Mouse (Mus musculus) right cerebral cortex, postnatal 36 days (tissue): ENCODE measurements around the gene Afmid.
"Not testable (repeated sequence)": the region's sequence is repeated elsewhere in the genome, so short reads cannot be mapped to it uniquely, and the experiment has no call there.

Experiments
- DNase-seq, 2 experiments: peaks; one replicate each; pipeline ENCODE4 v3.0.0; 2022; ENCODE audit warnings: low spot score in 2 of 2, mixed read lengths in 1 of 2

Gene Afmid

DNA sequence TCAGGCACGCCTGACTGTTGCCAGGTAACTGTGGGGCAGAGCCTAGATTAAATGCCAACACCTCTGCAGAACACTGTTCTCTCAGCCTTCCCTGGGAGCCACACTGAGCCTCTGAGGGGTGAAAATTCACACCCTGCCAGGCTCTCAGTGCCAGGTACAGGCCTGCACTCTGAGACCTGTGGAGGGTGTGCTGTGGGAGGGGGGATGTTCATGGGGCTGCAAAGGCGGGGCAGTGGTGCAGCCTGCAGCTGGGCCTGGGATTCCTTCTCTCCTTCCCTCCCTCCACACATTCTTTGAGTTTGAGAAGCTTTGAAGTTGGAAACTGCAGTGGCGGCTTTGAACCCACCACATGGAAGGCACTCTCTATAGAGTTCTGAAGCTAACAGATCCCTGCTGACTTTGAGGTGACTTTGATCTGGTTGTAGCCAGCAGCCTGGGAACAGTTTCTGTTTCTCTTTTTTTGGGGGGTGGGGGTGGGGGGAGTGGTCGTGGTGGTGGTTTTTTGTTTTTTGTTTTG lies 31.6 kb upstream of the Afmid start:
- no peak for DNase-seq

DNA sequence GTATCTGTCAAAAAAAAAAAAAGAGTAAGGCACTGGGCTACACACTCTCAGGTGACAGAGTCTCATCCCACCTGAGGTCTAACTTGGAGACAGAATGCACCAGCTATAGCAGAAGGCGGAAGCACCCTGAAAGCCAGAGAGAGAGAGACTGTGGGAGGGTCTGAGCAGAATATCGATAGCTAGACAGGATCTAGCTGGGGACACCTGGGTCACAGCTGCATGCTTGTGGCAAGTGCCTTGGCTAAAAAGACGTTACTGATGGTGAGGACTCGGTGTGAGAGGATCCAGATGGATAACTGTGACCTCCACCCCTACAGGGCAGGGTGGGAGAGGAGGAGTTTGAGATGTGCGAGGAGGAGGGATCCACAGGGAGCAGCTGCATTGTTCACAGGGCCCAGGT lies 28.8 kb upstream of the Afmid start:
- no peak for DNase-seq

DNA sequence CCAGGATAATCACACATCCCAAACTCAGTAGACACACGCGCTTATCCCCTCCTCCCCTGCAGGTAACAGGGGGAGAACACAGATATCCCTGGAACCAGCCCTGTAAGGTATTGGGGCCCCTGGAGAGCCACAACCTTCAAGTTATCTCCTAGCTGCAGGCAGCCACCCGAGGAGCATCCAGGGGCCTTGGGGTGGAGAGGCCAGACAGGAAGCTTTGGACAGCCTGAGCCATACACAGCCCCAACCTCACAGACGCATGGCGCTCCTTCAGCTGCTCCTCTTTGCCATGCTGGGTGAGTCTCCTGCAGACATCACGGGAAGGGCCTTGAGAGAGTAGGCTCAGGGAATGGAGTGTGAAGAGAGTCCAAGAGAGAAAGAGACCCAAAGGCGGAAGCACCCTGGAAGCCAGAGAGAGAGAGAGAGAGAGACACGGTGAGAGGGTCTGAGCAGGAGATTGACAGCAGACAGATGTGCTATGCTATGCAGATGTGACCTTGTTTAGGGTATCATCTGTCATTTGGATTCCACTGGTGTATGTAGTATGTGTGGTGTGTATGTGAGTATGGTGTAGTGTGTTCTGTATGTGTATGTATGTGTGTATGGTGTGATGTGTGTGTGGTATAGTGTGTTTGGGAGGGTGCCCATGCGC lies 28.1 kb upstream of the Afmid start, which contains the start of gene 6030468B19Rik:
Gene 6030468B19Rik (plus strand): TSS at position 150 of the 649 bp plus-strand sequence.
- no peak for DNase-seq

DNA sequence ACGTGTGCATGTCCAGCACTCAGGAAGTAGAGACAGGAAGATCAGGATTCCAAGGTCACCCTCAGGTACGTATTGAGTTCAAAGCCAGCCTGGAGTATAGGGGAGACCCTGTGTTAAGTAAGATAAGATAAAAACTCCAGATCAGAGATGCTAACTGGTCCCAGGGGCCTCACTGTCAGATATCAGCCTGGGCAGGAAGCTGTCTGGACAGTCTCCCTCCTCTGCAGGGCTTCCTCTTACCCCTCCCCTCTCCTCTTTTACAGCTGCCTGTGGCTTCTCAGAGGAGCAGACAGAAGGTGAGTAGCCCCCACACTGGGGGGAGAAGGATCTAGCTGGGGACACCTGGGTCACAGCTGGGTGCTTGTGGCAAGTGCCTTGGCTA lies 27.6 kb upstream of the Afmid start:
- DNase-seq = no peak

DNA sequence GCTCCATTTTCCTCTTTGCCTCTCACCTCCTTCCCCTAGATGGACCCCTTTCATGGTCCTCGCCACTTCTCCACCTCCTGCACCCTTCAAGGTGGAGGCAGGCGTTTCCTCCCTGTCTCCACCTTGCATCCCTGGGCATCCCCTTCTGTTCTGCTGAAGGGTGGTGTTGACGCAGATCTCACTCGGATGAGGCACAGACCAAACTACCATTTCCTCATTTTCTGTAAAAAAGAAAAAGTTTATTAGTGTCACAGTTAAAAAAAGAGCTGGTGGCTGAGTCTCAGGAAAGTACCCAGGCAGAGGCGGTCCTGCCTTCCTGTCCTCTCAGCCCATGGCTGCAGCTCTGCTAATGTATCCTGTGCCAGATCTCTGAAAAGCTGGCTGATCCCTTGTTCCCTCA lies 26.6 kb upstream of the Afmid start:
- DNase-seq = no peak

DNA sequence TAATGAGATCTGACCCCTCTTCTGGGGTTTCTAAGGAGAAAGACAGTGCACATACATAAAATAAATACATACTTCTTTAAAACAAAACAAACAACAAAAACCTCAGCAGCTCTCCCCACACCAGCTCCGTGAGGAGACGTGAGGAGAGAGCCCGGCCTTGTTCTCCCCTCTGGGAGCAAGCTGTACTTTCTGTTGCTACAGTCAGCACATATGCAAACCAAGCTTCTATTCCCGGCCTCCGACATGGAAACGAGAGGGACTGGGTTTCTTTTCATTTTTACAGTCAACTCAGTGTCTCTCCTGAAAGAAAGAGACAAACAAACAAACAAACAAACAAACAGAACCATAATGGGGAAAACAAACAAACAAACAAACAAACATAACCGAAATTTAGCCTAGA lies 25.7 kb upstream of the Afmid start:
- no peak for DNase-seq

DNA sequence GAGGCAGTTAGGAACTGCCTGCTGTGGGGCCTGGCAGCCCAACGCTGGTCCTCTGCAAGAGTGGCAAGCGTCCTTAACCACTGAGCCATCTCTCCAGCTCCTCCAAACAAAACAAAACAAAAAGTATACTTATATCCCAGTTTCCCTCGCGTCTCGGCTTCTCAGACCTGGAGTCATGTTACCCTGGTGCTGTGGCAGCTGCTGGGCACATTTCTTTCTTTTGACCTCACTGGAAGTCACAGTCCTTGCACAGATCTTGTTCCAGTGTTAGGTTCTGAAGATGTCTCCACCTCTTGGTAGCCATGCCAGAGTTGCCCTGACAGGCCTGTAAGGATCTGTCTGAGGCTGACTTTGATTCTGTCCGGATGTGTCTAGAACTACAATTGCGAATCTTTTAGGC lies 24.1 kb upstream of the Afmid start:
- DNase-seq = no peak

DNA sequence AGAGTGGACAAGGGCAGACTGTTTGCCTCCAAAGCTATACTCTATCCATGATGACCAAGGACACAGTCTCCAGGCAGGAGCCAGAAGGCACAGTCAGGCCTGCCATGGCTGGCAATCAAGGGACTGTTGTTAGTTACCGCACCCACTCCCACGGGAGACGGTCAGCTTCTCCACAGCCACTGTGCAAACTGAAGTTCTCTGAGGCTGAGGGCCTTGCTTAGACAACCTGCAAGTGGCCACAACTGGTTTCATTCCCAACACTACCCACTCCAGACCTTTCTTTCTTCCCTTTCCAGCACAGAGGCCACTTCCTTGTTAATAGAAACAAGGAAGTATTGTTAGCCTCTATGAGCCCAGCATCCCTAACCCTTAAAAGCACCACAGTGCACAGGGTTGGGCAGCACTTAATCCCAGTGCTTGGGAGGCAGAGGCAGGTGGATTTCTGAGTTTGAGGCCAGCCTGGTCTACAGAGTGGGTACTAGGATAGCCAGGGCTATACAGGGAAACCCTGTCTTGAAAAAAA lies 22.5 kb upstream of the Afmid start:
- DNase-seq = no peak

DNA sequence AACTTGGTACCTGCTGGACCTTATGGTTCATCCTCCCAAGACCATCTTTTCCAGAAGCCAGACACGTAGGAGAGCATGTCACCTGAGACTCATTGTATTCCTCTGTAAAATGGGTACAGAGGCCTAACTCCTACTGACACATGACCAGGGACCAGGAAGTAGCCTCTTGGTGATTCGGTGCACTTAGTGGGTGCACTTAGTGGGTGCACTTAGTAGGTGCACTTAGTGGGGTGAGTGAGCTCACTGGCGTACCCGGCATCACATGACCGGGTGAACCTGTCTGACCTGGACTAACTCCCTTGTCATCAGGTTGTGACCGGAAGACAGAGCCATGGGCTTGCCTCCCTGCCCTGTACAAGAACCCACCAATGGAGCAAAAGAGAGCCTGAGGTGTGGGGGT lies 18.9 kb upstream of the Afmid start:
- DNase-seq = no peak

DNA sequence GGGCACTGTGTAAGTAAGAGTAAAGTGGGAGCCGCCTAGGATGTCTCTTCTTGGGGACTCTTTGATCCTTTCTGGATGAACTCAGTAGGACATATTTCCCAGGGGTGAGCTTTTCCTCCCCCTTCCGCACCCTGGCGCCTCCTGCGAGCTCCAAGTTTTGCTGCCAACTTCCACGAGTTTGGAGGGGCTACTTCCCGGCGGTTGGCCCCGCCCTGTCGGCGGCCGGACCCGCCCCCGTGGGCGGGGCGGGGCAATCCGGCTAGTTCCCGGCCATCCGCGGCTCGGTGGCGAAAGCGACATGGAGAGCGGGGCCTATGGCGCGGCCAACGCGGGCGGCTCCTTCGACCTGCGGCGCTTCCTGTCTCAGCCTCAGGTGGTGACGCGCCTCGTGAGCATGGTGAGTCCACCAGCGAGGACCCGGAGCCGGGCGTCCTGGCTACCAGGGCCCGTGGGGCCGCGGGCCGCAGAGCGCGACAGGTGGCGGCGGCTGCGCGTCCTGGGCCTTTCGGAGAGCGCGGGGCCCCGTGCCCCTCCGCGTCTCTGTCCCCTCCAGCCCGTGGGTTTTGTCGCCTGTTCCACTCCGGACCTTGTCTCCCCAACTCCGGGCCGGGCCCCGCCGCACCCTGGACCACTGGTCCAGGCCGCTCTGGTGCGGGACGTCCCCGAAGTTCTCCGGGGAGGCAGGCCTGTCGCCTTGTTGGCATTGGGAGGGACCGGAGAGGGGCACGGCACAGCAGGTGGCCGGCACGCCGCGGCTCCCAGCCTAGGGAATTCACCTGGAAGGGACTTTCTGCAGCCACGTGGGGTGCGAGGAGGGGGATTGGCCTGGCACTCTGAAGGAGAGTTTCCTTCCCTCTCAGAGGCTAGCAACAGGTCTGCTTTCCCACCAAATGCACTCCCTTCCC lies 16.1 kb upstream of the Afmid start, which contains the start of the genes Gm20708 and Syngr2:
Gene Gm20708 (plus strand): TSS at position 262 of the 905 bp plus-strand sequence.
Gene Syngr2 (plus strand): TSS at position 262 of the 905 bp plus-strand sequence.
- DNase-seq = no peak

DNA sequence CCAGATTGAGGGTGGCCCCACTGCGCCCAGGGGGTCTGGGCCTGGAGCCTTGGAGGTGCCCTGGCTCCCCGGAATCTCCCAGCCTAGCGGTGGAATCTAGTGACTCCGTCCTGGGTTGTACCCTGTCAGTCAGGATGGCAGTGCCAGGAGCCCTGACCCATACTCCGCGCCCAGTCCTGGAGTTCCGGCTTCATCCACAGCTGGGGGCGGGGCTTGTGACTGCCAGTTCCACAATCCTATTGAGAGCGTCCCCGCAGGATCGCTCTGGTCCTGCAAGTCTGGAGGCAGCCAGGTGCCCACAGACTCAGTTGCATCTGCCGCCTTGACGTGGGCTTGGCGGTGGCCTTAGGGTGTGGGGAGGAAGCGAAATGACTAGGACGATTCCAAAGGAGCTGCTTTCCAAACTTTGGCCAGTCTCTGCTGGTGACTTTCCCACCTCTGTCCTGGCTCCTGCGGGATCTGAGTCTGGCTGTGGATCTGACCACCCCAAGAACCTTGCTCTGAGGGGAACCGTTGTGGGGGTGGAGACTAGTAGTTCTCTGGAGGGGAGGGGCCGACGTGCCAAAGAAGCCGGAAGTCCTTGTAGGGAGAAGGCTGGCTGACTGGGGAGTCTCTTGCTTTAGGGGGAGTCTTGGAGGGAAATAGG lies 15.2 kb upstream of the Afmid start:
- DNase-seq = peak; percentile 50 to 55

DNA sequence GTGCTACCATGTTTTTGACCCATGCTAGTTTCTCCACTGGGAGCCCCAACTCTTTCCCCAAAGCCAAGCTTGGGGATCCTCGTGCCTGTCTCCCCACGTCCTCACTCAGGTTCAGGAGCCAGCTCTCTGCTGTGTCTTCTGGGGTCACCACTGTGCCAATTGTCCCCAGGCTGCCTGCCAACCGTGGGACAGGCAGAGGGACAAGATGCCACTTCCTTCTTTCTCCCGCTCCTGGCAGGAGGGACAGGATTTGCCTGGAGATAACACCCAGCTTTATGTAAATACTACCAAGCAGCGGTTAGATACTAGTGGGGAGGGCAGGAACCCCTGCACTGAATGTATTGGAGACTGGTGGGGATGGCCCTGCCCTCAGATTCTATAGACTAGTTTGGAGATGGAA lies 11.9 kb upstream of the Afmid start:
- DNase-seq = no peak

DNA sequence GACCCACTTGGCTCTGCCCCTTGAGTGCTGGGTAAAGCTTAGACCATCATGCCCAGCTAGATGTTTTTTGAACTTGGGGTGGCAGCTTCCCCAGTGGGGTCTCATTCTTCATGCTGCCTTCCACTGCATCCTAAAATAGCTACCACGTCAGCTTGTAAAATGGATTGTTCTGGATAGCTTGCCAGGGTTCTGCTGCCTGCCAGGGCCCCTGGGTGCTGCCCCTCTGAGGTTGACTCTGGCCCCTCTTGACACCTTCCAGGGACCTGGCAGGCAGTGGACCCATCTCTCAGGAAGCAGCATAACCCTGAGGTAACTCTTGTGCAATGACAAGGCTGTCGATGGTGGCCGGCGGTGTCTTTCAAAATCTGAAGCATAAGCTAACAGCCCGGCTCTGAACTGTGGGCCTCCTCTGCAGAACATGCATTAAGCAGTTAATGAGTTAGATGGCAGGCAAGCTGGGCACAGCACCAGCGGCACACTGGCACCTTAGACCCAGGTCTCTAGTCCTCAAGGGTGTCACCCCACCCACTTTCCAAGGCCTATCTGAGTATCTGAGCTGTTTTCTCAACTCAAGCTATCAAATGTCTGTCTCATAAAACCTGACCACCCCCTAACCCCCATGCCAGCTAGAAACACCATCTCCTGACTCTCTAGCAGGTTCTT lies 10.9 kb upstream of the Afmid start:
- DNase-seq = no peak

DNA sequence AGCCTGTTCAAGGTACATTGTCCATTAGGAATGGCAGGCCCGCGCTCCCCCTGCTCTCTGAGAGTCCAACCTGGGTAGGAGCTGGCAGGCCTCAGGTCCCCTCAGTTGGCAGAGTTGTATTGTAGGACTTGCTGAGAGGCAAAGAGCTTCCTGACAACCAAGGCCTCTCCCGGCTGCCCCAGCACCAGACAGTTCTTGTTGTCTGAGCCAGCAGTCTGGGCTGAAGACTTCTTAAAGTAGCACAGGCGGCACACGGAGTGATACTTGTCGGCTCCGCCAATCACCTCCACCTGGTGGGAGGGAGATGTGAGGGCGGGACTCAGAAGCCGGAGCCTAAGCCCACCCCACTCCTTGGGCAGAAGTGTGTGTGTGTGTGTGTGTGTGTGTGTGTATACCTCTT lies 9.9 kb upstream of the Afmid start:
- not testable (repeated sequence) for DNase-seq

DNA sequence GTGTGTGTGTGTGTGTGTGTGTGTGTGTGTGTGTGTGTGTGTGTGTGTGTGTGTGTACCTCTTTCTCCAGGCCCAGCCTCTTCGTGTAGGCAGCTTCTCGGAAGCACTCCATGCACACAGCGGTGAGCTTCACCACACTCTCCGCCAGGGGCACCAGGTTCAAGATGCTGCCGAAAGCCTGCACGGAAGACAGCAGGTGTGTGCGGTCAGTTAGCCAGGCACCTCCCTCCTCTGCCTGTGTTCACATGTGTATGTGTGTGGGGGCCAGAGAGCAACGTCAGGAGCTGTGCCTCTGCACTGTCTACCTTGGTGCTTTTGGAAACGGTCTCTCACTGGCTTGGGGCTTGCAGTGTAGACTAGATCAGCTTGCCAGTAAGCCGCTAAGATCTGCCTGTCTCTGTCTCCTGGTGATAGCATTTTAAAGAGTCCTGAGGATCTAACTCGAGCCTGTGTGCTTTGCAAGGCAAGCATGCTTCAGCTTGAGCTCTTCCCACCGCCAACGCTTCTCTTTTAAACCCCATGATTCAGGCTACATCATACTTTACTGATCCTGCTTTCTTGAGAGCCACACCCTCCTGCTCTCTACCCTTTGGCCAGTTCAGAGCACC lies 9.2 kb upstream of the Afmid start:
- no peak for DNase-seq

DNA sequence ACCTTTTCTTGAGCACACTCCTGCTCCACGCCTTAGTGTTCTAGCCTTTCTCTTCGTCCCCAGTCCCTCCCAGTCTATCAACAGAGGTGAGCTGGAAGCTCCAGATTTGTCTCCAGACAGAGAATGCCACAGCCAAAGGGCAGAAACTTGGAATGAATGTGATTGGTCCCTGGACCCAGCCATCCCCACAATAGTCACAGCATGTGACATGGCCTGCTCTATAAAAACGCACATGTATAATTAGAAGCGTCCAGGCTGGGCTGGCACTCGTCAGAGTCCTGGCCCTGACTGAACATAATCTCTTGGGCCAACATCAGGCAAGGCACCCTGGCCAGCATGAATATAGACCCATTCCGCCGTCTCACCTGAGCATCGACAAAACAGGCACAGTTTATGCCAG lies 6.6 kb upstream of the Afmid start:
- no peak for DNase-seq

DNA sequence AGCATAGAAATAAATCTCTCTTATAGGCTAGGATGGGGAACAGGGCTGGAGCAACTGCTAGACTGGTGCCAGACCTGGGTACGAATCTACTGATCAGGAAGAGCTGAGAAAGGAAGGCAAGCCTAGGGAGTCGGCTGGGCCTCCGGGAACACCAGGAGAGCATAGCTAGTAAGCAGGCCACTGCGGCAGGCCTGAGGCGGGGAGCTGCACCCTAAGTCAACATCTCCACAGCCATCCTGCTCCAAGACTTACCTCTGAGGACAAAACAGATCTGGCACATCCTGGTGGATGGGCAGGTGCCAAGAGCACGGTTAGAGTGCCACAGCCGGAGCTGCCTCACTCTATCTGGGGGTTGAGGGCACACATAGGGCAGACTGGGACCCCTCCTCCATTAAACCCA lies 5.6 kb upstream of the Afmid start:
- no peak for DNase-seq

DNA sequence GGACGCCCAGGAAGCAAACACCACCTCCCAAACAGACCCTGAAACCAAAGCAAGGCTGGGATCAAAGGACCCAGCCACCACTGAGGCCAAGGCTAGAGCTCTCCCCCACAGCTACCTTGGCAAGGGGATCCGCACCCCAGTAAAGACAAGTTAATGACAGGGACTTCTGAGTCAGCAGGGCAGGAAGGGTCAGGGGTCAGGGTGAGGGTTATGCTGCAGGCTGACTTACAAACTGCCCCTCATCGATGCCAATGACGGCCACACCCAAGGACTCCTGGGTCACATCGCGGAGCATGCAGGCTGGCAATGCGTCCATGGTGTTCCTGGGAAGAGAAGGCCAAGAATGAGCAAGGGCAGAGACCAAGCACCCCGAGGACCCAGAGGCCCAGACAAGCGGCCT lies 3.9 kb upstream of the Afmid start:
- no peak for DNase-seq

DNA sequence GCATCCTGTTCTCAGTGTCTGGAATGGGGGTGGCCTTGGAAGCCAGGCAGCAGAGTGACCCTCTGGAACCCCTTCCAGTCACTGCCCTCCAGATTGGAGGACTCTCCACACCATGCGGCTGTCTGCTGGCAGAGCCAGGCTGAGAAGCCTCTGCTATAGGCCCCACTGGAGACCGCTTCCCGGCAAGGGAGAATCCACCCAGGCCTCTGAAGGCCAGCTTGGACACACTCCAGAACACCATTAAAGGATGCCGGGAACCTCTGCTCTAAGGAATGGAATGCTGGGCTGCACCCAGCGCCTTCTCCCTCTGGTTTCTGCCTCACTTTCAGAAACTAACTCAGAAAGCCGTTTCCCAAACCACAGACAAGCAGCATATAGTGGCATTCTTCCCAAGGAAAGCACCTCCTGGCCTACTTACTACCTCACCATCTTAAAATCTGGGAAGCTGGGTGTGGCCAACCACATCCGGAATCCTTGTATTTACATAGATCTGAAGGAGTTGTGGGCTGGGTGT lies 2.9 kb upstream of the Afmid start:
- DNase-seq = no peak

DNA sequence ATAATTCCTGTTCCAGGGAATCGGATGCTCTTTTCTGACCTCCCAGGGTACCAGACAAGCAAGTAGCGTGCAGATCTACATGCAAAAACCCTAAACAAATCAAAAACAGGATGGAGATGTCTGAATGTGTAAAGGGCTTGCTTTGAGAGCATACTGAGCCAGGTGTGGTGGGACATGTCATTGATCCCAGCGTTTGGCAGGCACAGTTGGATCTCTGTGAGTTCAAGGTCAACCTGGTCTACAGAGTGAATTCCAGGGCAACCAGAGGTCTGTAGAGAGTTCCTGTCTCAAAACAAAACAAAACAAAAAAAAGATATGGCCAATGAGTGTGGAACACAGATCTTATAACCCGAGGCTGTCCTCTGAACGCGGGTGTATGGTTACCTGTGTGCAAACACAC lies 2.3 kb upstream of the Afmid start:
- DNase-seq = no peak
